Mouse (Mus musculus): ENCODE data around the gene Rslcan18. TPM values are rescaled to one million over a fixed set of nuclear protein-coding genes. Genes with fewer than 3 reads are reported as not detected.
A peak's percentile ranks its signal among the peaks of the same experiment; 100 is the strongest.

Rslcan18 gene
- polyA plus RNA-seq, 1 experiment: 0.06 TPM

- TF ChIP-seq CTCF (IDR thresholded peaks at IDR 0.05; ENCODE audit: control insufficient read depth, insufficient read depth, insufficient replicate concordance, low read depth, low read length) (no peak), POLR2A (IDR thresholded peaks at IDR 0.05; ENCODE audit: control insufficient read depth, low read depth, low read length) (no peak)
- H3K36me3 ChIP-seq (ENCODE audit: control insufficient read depth, insufficient read depth, low read length): no peaks in the 10 kb centered on the region
- no peak overlapping the region for H3K4me3 ChIP-seq (ENCODE audit: control insufficient read depth, low read depth, low read length)
- no peaks in the 10 kb centered on the region for H3K27me3 ChIP-seq (ENCODE audit: control insufficient read depth, insufficient read depth, low read length)
- H3K4me1 ChIP-seq (ENCODE audit: control insufficient read depth, insufficient read depth, low read length): no peaks in the 10 kb centered on the region
- H3K27ac ChIP-seq (ENCODE audit: control insufficient read depth, insufficient read depth, low read depth, low read length): no peak overlapping the region
Observed at GRCm38 (mm10) chr13:67072786-67073185, 43.3 kb downstream of the Rslcan18 start.

- H3K4me1 ChIP-seq (ENCODE audit: control insufficient read depth, insufficient read depth, low read length): peaks cover 2% of the 10 kb centered on the region; the same call in 1 of the 2 replicates
- H3K27me3 ChIP-seq (ENCODE audit: control insufficient read depth, insufficient read depth, low read length): no peaks in the 10 kb centered on the region
- peak overlapping the region; percentile 79 for H3K4me3 ChIP-seq (ENCODE audit: control insufficient read depth, low read depth, low read length)
- TF ChIP-seq CTCF (IDR thresholded peaks at IDR 0.05; ENCODE audit: control insufficient read depth, insufficient read depth, insufficient replicate concordance, low read depth, low read length) (no peak), POLR2A (IDR thresholded peaks at IDR 0.05; ENCODE audit: control insufficient read depth, low read depth, low read length) (no peak)
- no peaks in the 10 kb centered on the region for H3K36me3 ChIP-seq (ENCODE audit: control insufficient read depth, insufficient read depth, low read length)
- H3K27ac ChIP-seq (ENCODE audit: control insufficient read depth, insufficient read depth, low read depth, low read length): no peak overlapping the region
Observed at GRCm38 (mm10) chr13:67065386-67065785, 50.7 kb downstream of the Rslcan18 start.

GRCm38 (mm10) chr13:67062427-67062826 is 53.6 kb downstream of the Rslcan18 start:
- no peaks in the 10 kb centered on the region for H3K36me3 ChIP-seq (ENCODE audit: control insufficient read depth, insufficient read depth, low read length)
- H3K27ac ChIP-seq (ENCODE audit: control insufficient read depth, insufficient read depth, low read depth, low read length): peak overlapping the region; percentile 85; the same call in 1 of the 2 replicates
- peaks cover 2% of the 10 kb centered on the region; the same call in 1 of the 2 replicates for H3K4me1 ChIP-seq (ENCODE audit: control insufficient read depth, insufficient read depth, low read length)
- no peaks in the 10 kb centered on the region for H3K27me3 ChIP-seq (ENCODE audit: control insufficient read depth, insufficient read depth, low read length)
- peak; percentile 57; the same call in 1 of the 2 replicates for TF ChIP-seq POLR2A (IDR thresholded peaks at IDR 0.05; ENCODE audit: control insufficient read depth, low read depth, low read length)
- no peak for TF ChIP-seq CTCF (IDR thresholded peaks at IDR 0.05; ENCODE audit: control insufficient read depth, insufficient read depth, insufficient replicate concordance, low read depth, low read length)
- peak overlapping the region; percentile 71 for H3K4me3 ChIP-seq (ENCODE audit: control insufficient read depth, low read depth, low read length)

GRCm38 (mm10) chr13:67060786-67061358 is 55.2 kb downstream of the Rslcan18 start, which contains the start of gene Zfp712:
Gene Zfp712 (minus strand): TSS chr13:67061170.
- Histone ChIP-seq H3K4me3 (ENCODE audit: control insufficient read depth, low read depth, low read length) (peak within 1 kb of the TSS; percentile 83), H3K27ac (ENCODE audit: control insufficient read depth, insufficient read depth, low read depth, low read length) (peak within 1 kb of the TSS; percentile 45), H3K4me1 (ENCODE audit: control insufficient read depth, insufficient read depth, low read length) (peaks cover 2% of the 10 kb centered on the region; the same call in 1 of the 2 replicates), H3K36me3 (ENCODE audit: control insufficient read depth, insufficient read depth, low read length) (no peaks in the 10 kb centered on the region), H3K27me3 (ENCODE audit: control insufficient read depth, insufficient read depth, low read length) (no peaks in the 10 kb centered on the region)
- TF ChIP-seq POLR2A (IDR thresholded peaks at IDR 0.05; ENCODE audit: control insufficient read depth, low read depth, low read length) (peak; percentile 53; the same call in 1 of the 2 replicates), CTCF (IDR thresholded peaks at IDR 0.05; ENCODE audit: control insufficient read depth, insufficient read depth, insufficient replicate concordance, low read depth, low read length) (no peak)

GRCm38 (mm10) chr13:67060161-67060785 is 55.8 kb downstream of the Rslcan18 start:
- H3K27me3 ChIP-seq (ENCODE audit: control insufficient read depth, insufficient read depth, low read length): no peaks in the 10 kb centered on the region
- H3K36me3 ChIP-seq (ENCODE audit: control insufficient read depth, insufficient read depth, low read length): no peaks in the 10 kb centered on the region
- peaks cover 2% of the 10 kb centered on the region; the same call in 1 of the 2 replicates for H3K4me1 ChIP-seq (ENCODE audit: control insufficient read depth, insufficient read depth, low read length)
- peak overlapping the region; percentile 45 for H3K27ac ChIP-seq (ENCODE audit: control insufficient read depth, insufficient read depth, low read depth, low read length)
- TF ChIP-seq CTCF (IDR thresholded peaks at IDR 0.05; ENCODE audit: control insufficient read depth, insufficient read depth, insufficient replicate concordance, low read depth, low read length) (no peak), POLR2A (IDR thresholded peaks at IDR 0.05; ENCODE audit: control insufficient read depth, low read depth, low read length) (no peak)
- H3K4me3 ChIP-seq (ENCODE audit: control insufficient read depth, low read depth, low read length): peak overlapping the region; percentile 83

Other genes with a start within 250 kb of the Rslcan18 start
- 0.16 and 0.22 TPM in 2 replicates for gene Gm10767, start 211.3 kb downstream of the Rslcan18 start, polyA plus RNA-seq (2012; rRNA removed)
- gene Zfp712, start 55.1 kb downstream of the Rslcan18 start, polyA plus RNA-seq (2012; rRNA removed): 0.65 and 1.2 TPM in 2 replicates
- gene Zfp708, start 18.3 kb downstream of the Rslcan18 start, polyA plus RNA-seq (2012; rRNA removed): 0.05 and 0.16 TPM in 2 replicates
- gene Gm28557, start 7.7 kb downstream of the Rslcan18 start, polyA plus RNA-seq (2012; rRNA removed): 0.71 and 0.72 TPM in 2 replicates
- 3.3 and 3.9 TPM in 2 replicates for gene Zfp759, start 5.4 kb upstream of the Rslcan18 start, polyA plus RNA-seq (2012; rRNA removed)
- 0.37 and 0.77 TPM in 2 replicates for gene Rsl1, start 56.9 kb upstream of the Rslcan18 start, polyA plus RNA-seq (2012; rRNA removed)
- 0.12 and 0.17 TPM in 2 replicates for gene Zfp455, start 78.2 kb upstream of the Rslcan18 start, polyA plus RNA-seq (2012; rRNA removed)
- 1.3 and 1.5 TPM in 2 replicates for gene Zfp458, start 162.2 kb upstream of the Rslcan18 start, polyA plus RNA-seq (2012; rRNA removed)
- 1.2 and 1.5 TPM in 2 replicates for gene Zfp457, start 190.2 kb upstream of the Rslcan18 start, polyA plus RNA-seq (2012; rRNA removed)
- 0.47 and 0.52 TPM in 2 replicates for gene Zfp595, start 216.3 kb upstream of the Rslcan18 start, polyA plus RNA-seq (2012; rRNA removed)
- not detected in 2 replicates for gene Gm28044, start 244.3 kb upstream of the Rslcan18 start, polyA plus RNA-seq (2012; rRNA removed)
- gene Zfp953, start 244.3 kb upstream of the Rslcan18 start, polyA plus RNA-seq (2012; rRNA removed): 0.19 and 0.27 TPM in 2 replicates

Measured in testis, adult 2 months (tissue).